Mouse (Mus musculus) myocyte (in vitro differentiated cells): ENCODE results near the gene Lrrc28. TPM values are rescaled to one million over a fixed set of nuclear protein-coding genes. Genes with fewer than 3 reads are reported as not detected.

Experiments used
- H3K27me3 ChIP-seq: one replicate; pipeline ENCODE4 v1.6.1; 2011; ENCODE audit not compliant: control insufficient read depth, insufficient read depth, insufficient read length
- H3K36me3 ChIP-seq: one replicate; pipeline ENCODE4 v1.6.1; 2011; ENCODE audit not compliant: control insufficient read depth, insufficient read depth
- H3K4me2 ChIP-seq: one replicate; pipeline ENCODE4 v1.6.1; 2011; ENCODE audit warnings: low read depth, control low read depth
- H3K4me3 ChIP-seq: one replicate; pipeline ENCODE4 v1.5.1; 2011; ENCODE audit warnings: mild to moderate bottlenecking, control low read depth, moderate library complexity
- H3K79me2 ChIP-seq: one replicate; pipeline ENCODE4 v1.6.1; 2011; ENCODE audit not compliant: control insufficient read depth, insufficient read depth
- H3ac ChIP-seq: one replicate; pipeline ENCODE4 v1.6.1; 2011; ENCODE audit not compliant: control insufficient read depth, insufficient read length
- CEBPB ChIP-seq: IDR thresholded peaks from 2 replicates; pipeline ENCODE4 v1.6.1; 2011; ENCODE audit warnings: mild to moderate bottlenecking, moderate library complexity; ENCODE audit not compliant: poor library complexity, insufficient read depth, severe bottlenecking
- E2F4 ChIP-seq: IDR thresholded peaks from one replicate; pipeline ENCODE4 v1.6.1; 2011; ENCODE audit warnings: mild to moderate bottlenecking, control low read depth, moderate library complexity; ENCODE audit not compliant: insufficient read depth
- MAX ChIP-seq: IDR thresholded peaks from one replicate; pipeline ENCODE4 v1.6.1; 2011; ENCODE audit warnings: low read depth, mild to moderate bottlenecking, control low read depth
- MYOD1 ChIP-seq, 3 experiments: IDR thresholded peaks; one replicate each; pipeline ENCODE4 v1.6.1; 2011; ENCODE audit warnings: control low read depth in 2 of 3, low read depth in 2 of 3, mild to moderate bottlenecking in 2 of 3, moderate library complexity in 1 of 3; ENCODE audit not compliant: insufficient read length in 2 of 3, control insufficient read depth in 1 of 3
- MYOG ChIP-seq, 3 experiments: IDR thresholded peaks; one replicate each; pipeline ENCODE4 v1.6.1; 2011; ENCODE audit warnings: control low read depth in 2 of 3, low read depth in 2 of 3, mild to moderate bottlenecking in 2 of 3; ENCODE audit not compliant: insufficient read length in 2 of 3, control insufficient read depth in 1 of 3, insufficient read depth in 1 of 3
- POLR2A ChIP-seq: IDR thresholded peaks from one replicate; pipeline ENCODE4 v1.6.1; 2011; ENCODE audit warnings: low read depth, mild to moderate bottlenecking, control low read depth, moderate library complexity; ENCODE audit not compliant: insufficient read length
- POLR2AphosphoS2 ChIP-seq: IDR thresholded peaks from one replicate; pipeline ENCODE4 v1.6.1; 2011; ENCODE audit warnings: low read depth, control low read depth; ENCODE audit not compliant: insufficient read length
- REST ChIP-seq: IDR thresholded peaks from one replicate; pipeline ENCODE4 v1.6.1; 2011; ENCODE audit warnings: mild to moderate bottlenecking, control low read depth, moderate library complexity; ENCODE audit not compliant: insufficient read depth, insufficient read length
- SRF ChIP-seq: IDR thresholded peaks from one replicate; pipeline ENCODE4 v1.6.1; 2011; ENCODE audit warnings: low read depth; ENCODE audit not compliant: control insufficient read depth, insufficient read length
- TCF12 ChIP-seq: IDR thresholded peaks from one replicate; pipeline ENCODE4 v1.6.1; 2011; ENCODE audit warnings: mild to moderate bottlenecking, control low read depth; ENCODE audit not compliant: poor library complexity, insufficient read depth, severe bottlenecking
- TCF3 ChIP-seq: IDR thresholded peaks from one replicate; pipeline ENCODE4 v1.6.1; 2011; ENCODE audit warnings: low read depth, control low read depth; ENCODE audit not compliant: insufficient read length
- USF1 ChIP-seq: IDR thresholded peaks from one replicate; pipeline ENCODE4 v1.6.1; 2011; ENCODE audit warnings: low read depth, mild to moderate bottlenecking, control low read depth, moderate library complexity
- polyA plus RNA-seq: library from polyadenylated mRNA; unstranded; fragments of >200 nt; fragmentation: generic; extraction: Trizol; gene quantifications from one replicate; pipeline ENCODE4 v1.2.1, GENCODE M21; 2012; ENCODE audit warnings: missing spikeins

Lrrc28 gene
- polyA plus RNA-seq, 1 experiment, result 24.2 TPM

DNA sequence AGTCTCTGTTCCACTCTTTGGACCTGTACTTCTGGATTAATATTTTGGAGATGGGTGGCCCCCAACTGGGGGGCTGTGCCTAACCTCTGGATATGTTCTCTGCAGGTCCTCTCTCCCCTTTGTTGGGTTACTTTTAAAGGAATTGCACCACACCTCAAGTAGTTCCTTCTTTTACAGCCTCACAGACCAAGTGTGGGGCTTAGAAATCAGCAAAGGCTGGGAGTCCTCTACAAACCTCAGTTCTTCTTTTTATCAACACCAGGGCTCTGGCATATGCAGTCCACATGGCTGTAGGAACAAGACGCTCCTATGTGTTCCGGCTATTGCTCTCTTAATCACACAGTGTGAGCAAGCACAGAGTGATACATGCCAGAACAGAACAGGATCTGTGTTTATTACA is 93.8 kb downstream of the Lrrc28 start:
- TF ChIP-seq POLR2AphosphoS2, result no peak
- TF ChIP-seq SRF, result no peak
- TF ChIP-seq USF1, result no peak
- Histone ChIP-seq H3K4me2 (no peak overlapping the region), H3K4me3 (no peak overlapping the region), H3K36me3 (no peaks in the 10 kb centered on the region), H3ac (no peak overlapping the region), H3K79me2 (no peaks in the 10 kb centered on the region), H3K27me3 (no peaks in the 10 kb centered on the region)

DNA sequence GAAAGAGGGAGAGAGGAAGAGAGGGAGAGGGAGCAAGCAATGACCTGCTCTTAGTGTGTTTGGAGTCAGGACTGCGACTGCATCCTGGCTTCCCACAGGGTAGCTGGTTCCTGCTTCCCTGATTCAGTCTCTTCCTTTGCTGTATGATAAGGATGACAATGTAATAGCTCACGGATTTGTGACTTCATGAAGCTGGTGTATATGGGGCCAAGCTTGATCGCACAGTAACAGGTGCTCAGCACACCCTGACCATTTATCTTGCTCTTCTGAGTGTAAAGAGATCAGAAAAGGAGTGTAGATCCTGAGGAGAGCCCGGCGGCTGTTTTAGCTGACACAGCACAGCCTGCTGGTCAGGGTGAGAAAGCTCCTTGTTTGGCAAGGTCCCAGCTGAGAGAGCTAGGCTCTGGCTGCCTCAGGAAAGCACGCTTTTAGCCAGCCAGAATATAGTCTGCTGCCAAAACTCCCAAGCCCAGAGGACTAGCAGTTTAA is 96.0 kb downstream of the Lrrc28 start:
- H3K27me3 ChIP-seq, result no peaks in the 10 kb centered on the region
- TF ChIP-seq TCF3, result no peak
- peak; percentile 9 for TF ChIP-seq SRF
- no peak for TF ChIP-seq USF1
- TF ChIP-seq E2F4, result no peak
- TF ChIP-seq TCF12, result peak; percentile 58
- no peak for TF ChIP-seq MAX
- TF ChIP-seq POLR2A, result no peak
- TF ChIP-seq REST, result no peak
- TF ChIP-seq MYOD1 (IDR thresholded peaks at IDR 0.05; ENCODE audit: control insufficient read depth in 1 of 3, insufficient read length in 2 of 3, low read depth in 2 of 3), result peak; percentile 69 to 85 (median 83)
- TF ChIP-seq MYOG (IDR thresholded peaks at IDR 0.05; ENCODE audit: control insufficient read depth in 1 of 3, insufficient read depth in 1 of 3, insufficient read length in 2 of 3, low read depth in 2 of 3), result peak in 2 of 3 experiments; percentile 2 to 26
- no peak for TF ChIP-seq POLR2AphosphoS2
- no peak for TF ChIP-seq CEBPB
- H3ac ChIP-seq, result no peak overlapping the region
- peak overlapping the region; percentile 3 for H3K4me3 ChIP-seq
- H3K36me3 ChIP-seq, result no peaks in the 10 kb centered on the region
- H3K79me2 ChIP-seq, result no peaks in the 10 kb centered on the region
- peak overlapping the region; percentile 95 for H3K4me2 ChIP-seq

DNA sequence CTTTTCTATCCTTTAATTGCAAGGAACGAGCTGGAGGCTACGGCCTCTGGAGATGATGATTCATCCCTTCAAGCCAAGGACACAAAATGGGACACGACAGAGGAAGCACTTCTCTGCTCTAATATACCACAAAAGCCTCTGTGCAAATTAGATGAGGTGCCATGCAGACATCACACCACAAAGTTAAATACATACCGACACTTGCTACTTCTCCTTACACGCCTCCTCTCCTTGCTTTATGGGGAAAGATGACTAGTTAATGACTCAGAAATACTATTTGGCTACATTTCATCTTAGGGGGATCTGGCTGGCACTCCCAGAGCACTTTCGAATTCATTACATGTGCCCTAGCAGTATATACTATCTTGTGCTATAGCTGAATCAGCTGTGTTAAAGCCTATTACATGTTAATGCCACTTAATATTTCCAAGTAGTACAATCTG is 96.4 kb downstream of the Lrrc28 start:
- H3K27me3 ChIP-seq, result no peaks in the 10 kb centered on the region
- TF ChIP-seq CEBPB (no peak), REST (no peak), SRF (no peak), MYOG (IDR thresholded peaks at IDR 0.05; ENCODE audit: control insufficient read depth in 1 of 3, insufficient read depth in 1 of 3, insufficient read length in 2 of 3, low read depth in 2 of 3) (no peak), USF1 (no peak), TCF12 (no peak), POLR2AphosphoS2 (no peak), POLR2A (no peak)
- no peaks in the 10 kb centered on the region for H3K36me3 ChIP-seq
- peak overlapping the region; percentile 3 for H3K4me3 ChIP-seq
- peak overlapping the region; percentile 95 for H3K4me2 ChIP-seq
- no peak overlapping the region for H3ac ChIP-seq
- H3K79me2 ChIP-seq, result no peaks in the 10 kb centered on the region

DNA sequence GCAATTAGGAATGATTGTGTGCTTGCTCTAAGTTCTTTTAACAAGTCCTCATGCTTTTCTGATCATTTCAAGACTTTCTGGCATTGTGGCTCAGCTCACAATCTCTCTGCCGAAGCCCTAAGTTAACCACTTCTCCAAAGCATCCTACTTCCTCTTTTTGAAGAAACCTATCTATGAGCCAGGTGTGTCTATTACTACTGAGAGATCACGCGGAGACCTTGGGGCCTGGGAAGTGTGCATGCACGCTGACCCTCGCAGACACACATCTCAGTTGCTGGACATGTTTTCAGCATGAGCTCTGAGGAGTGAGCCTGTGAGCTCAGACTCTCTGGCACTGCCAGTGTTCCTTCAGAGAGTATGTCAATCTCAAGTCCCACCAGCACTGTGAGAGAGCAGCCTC is 98.8 kb downstream of the Lrrc28 start:
- no peak overlapping the region for H3ac ChIP-seq
- no peak for TF ChIP-seq MYOG (IDR thresholded peaks at IDR 0.05; ENCODE audit: control insufficient read depth in 1 of 3, insufficient read depth in 1 of 3, insufficient read length in 2 of 3, low read depth in 2 of 3)
- no peak for TF ChIP-seq USF1
- no peak for TF ChIP-seq CEBPB
- no peak for TF ChIP-seq REST
- no peaks in the 10 kb centered on the region for H3K27me3 ChIP-seq
- H3K4me3 ChIP-seq, result no peak overlapping the region
- no peak overlapping the region for H3K4me2 ChIP-seq
- no peaks in the 10 kb centered on the region for H3K79me2 ChIP-seq
- peaks cover 4% of the 10 kb centered on the region for H3K36me3 ChIP-seq

DNA sequence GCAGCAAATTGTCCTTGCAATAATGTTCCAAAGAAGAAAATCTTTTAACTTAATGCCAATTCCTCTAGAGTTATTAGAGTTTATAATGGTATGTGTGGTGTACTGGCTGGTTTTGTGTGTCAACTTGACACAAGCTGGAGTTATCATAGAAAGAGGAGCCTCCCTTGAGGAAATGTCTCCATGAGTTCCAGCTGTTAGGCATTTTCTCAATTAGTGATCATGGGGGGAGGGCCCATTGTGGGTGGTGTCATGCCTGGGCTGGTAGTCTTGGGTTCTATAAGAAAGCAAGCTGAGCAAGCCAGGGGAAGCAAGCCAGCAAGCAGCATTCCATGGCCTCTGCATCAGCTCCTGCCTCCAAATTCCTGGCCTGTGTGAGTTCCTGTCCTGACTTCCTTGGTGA is 100.5 kb downstream of the Lrrc28 start:
- H3K27me3 ChIP-seq, result no peaks in the 10 kb centered on the region
- H3K4me3 ChIP-seq, result no peak overlapping the region
- no peak for TF ChIP-seq MYOD1 (IDR thresholded peaks at IDR 0.05; ENCODE audit: control insufficient read depth in 1 of 3, insufficient read length in 2 of 3, low read depth in 2 of 3)
- TF ChIP-seq REST, result no peak
- TF ChIP-seq POLR2A, result no peak
- no peak for TF ChIP-seq POLR2AphosphoS2
- no peak for TF ChIP-seq CEBPB
- TF ChIP-seq MAX, result no peak
- no peak for TF ChIP-seq E2F4
- no peak for TF ChIP-seq MYOG (IDR thresholded peaks at IDR 0.05; ENCODE audit: control insufficient read depth in 1 of 3, insufficient read depth in 1 of 3, insufficient read length in 2 of 3, low read depth in 2 of 3)
- no peak for TF ChIP-seq SRF
- TF ChIP-seq TCF12, result no peak
- TF ChIP-seq TCF3, result no peak
- no peak for TF ChIP-seq USF1
- no peak overlapping the region for H3ac ChIP-seq
- H3K4me2 ChIP-seq, result no peak overlapping the region
- H3K79me2 ChIP-seq, result no peaks in the 10 kb centered on the region
- peaks cover 4% of the 10 kb centered on the region for H3K36me3 ChIP-seq
